Mouse (Mus musculus): Measurements from ENCODE around the gene Utrn.
"Not testable (repeated sequence)": the region's sequence is repeated elsewhere in the genome, so short reads cannot be mapped to it uniquely, and the experiment has no call there.

Gene Utrn

DNA sequence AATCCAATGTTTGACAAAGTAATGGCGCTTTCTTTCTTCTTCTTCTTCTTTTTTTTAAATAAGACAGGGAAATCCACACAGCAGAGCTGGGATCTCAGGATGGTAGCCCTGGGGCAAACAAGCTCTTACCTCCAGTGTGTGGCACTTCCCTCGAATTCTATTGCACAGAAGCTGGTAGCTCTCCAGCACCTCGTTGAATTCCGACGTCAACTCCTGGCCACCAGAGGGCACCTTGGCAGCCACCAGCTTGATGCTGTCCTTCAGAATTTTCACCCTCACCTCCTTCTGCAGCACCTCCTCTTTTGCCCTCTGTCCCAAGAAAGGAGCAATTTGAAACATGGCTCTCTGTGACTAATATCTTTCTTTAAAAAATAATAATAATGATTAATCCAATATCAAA is 178.6 kb downstream of the Utrn start:
- peak; percentile 71 for DNase-seq (ENCODE audit: low spot score)

DNA sequence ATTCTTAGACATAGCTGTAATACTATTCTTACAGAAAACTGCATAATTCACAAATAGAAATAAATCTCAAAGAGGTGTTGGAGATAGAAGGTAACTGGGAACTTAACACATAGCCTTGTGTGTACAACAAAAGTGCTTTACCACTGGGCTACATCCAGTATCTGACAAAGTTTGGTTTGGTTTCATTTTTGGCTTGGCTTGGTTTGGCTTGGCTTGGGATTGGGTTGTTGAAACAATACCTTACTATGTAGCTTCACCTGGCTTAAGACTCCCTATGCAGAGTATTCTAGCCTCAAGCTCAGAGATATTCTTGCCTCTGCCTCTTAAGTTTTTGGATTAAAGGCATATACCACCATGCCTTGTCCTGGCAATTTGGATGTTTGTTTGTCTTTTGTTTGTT is 183.5 kb downstream of the Utrn start:
- DNase-seq (ENCODE audit: low spot score): no peak

DNA sequence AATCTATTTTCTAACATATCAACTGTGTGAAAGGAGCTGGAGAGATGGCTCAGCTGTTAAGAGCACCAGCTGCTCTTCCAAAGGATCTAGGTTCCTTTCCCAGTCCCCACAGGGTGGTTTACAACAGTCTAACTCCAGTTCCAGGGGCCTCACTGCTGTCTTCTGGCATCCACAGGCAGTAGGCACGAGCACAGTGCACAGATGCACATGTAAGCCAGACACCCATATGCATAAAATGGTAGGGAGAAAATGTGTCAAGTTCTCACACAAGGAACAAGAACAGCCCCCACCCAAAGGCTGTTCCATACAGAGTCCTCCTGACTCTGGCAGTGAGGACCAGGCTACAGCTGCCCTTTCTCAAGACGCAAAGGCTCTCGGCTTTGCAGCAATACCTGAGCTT is 185.1 kb downstream of the Utrn start:
- no peak for DNase-seq (ENCODE audit: low spot score)

DNA sequence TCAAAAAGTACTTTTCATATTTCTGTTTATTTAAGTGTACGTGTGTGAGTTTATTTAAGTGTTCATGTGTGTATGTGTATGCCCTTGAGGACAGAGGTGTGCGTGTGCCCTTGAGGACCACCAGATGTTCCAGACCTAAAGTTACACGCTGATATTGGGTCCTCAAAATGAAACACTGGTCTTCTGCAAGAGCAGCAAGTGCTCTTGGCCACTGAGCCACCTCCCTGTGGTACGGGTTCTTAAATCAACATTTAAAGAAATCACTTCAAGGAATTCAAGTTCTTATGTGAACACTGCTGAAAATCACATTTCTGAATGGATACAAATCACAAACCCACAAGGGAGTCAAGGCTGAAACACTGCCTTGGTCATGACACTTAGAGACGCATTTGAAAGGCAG is 195.9 kb downstream of the Utrn start:
- no peak for DNase-seq (ENCODE audit: low spot score)

DNA sequence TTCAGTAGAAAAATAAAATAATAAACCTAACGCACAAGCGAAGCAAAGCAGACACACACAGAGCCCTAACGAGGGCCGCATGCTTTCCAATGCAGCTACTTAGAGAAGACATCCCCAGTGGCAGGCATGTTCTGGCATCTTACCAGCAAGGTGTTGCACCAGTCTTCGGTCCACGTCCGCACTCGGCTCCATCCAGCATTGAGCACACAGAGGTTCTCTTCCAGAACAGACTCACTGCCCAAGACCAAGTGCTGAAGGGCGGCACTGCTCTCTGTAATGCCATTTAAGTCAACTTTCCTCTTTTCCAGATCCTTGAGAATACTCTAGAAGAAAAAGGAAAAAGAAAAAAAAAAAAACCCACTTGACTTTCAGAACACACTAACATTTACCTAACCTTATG is 197.6 kb downstream of the Utrn start:
- DNase-seq (ENCODE audit: low spot score): no peak

DNA sequence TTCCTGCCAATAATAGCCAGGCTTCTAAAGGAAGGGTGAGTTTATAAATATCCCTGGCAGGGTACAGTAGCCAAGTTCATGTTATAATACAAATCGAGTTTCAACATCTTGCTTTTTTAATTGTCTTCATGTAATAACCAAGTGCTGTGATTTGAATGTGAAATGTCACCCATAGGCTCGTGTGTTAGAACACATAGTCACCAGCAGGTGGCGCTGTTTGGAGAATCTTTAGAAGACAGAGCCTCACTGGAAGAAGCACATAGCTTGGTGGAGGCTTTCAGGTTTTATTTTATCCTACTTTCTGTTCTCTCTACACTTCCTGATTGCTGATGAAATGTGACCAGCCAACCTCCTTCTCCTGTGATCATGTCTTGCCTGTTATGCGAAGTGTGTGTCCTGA is 207.1 kb downstream of the Utrn start:
- DNase-seq (ENCODE audit: low spot score): no peak

DNA sequence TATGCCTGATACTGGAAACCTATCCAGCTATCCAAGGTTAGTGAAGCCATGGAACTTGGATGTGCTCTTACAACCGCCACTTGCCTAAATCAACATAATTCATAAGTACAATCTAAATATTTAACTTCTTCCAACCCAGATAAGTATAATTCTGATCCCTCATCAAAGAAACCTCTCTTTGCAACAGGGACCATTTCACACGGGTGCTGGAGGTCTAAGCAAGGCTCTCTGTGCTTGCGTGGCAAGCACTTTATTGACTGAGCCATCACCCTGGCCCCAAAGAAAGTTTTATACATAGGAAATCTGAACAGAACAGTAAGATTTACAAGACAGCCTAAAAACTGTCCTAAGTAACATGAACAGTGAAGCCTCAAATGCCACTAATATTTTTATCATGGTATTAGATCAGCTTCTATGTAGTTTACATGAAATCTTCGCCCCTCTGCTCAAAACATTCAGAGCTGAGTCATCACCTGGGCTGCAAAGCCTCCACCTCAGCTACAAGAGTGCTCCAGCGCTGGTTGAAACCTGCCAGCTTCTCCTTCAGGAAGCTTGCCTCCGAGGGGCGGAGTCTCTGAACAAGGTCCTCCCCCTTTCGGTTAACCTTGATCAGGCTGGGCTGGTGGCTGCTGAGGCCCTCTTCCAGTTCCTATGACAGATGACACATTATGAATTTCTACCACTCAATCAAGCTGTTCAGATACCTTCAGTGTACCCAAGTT is 211.0 kb downstream of the Utrn start:
- DNase-seq (ENCODE audit: low spot score): no peak

DNA sequence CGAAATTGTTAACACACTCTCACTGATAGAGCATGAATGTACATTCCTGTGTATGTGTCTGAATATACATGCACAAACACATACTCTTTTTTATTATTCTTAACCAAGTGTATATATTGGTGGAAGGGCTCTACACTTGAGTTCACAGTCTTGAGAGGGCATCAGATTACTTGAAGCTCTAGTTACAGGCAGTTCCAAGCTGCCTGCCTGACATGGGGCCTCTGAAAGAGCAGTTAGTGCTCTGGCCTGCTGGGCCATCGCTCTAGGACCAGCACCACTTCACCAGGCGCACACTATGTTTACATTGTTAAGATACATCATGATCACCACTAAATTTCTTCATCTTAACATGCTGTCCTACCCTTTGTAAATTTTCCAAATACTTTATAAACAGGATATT is 216.2 kb downstream of the Utrn start:
- DNase-seq (ENCODE audit: low spot score): no peak

DNA sequence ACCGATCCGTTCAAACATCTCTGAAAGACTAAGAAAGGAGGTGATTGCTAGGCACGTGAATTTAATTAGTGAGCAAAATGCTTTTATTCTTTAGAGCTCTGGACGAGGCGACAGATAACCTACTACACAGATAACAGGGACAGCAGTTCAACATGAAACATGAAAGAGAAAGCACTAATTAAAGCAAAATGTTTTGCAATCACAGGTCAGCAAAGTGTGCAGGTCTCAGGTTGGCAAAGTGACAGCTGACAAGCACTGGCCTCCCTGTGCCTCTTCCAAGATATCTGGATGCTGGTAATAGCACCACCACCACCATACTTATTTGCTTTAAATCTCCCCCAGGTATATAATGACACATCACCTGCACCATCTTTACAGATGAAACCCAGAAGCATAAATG is 223.0 kb downstream of the Utrn start:
- DNase-seq (ENCODE audit: low spot score): no peak

DNA sequence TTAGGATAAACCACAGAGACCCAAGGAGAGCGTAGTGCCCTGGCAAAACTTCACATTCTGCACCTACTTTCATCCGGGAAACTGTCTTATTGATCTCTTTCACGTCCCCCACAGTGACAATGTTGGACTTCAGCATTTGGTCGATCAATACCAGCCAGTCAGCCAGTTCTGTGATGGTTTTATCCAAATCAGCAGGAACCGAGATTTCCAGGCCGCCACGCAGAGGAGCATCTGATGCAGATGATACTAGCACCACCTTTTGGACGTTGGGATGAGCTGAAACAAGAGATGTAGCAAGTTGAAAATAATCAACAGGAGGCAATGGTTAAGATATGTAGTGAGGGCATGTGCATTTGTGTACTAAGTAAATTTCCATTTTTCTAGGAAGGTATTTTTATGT is 225.8 kb downstream of the Utrn start:
- DNase-seq (ENCODE audit: low spot score): no peak

DNA sequence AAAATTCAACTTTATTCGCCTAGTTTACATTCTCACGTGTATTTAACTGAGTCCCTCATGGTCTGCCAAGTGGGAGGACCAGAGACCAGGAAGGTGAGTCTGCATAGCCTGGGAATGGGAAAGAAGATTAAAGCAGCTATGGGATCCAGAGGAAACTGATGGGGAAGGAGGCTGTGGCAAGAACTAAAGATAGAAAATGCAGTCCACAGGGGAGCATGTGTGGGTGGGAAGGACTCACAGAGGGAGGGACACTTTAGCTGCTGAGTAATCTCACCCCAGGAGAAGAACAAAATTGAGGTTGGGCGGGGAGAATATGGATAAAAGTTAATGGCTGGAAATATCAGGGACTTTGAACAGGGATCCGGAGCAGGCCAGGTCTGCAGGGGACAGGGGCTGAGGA is 229.5 kb downstream of the Utrn start:
- no peak for DNase-seq (ENCODE audit: low spot score)

DNA sequence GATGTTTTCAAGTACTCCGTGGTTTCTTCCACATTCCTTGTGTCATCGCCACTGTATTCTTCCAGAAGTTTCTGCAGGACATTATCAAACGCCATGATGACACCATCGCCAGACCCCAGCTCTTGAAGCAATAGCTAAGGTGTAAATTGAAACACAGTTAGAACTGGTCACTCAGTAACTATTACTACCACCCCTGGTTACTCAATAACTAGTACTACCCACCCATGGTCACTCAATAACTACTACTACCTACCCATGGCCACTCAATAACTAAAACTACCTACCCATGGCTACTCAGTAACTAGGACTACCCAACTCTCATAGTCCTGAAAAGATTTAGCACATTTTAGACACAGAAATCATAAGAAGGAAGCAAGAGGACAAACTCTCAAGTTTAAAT is 235.2 kb downstream of the Utrn start:
- DNase-seq (ENCODE audit: low spot score): no peak

DNA sequence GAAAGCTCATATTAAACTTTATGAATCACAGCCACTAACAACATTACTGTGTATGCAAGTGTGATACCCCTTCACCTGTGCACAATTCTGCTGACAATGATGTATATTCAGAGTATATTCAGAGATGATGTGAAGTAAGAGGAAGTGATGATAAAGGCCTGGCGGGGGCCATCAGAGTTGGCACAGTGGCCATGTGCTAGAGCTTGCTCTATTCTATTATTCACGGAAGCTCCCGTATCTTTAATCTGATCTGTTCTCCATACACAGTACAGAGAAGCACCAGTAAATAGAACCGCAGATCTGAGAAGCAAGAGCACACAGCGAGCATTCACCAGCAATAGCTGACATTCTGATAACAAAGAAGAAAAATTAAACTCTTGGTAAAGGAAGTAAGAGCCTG is 238.2 kb downstream of the Utrn start:
- DNase-seq (ENCODE audit: low spot score): no peak

DNA sequence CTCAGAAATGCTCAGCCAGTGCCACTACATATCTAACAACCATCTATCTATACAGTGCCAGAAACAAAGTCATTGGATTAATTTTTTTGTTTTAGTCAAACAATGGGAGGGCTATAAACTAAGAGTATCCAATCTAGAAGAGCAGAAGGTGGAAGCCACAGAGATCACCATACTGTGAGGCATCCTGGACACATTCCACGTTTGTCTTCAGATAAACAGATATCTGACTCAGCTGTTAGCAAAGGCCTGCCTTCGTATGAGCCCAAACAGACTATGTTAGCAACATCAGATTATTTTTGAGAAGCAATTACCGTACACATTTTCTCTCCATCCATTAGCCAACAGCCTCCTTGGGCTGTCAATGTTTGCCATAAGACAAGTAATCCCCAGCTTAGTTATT is 250.8 kb downstream of the Utrn start:
- DNase-seq (ENCODE audit: low spot score): no peak

DNA sequence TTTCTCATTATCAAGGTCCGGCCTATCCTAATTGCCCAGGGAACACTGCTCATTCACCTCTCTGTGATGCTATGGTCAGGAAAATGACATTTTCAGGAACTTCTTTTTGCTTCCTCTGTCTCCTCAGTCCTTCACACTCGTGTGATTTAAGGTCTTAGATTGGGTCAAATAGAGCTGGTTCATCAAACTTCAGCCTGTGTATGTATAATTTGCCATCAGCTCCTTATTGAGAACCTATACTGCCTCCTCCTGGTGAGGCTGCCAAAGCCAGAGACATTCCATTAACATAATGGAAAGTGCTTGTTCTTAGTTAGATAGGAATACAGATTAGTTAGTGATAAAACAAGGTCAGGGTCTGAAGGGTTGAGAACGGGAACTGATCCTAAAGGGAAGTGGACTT is 253.4 kb downstream of the Utrn start:
- no peak for DNase-seq (ENCODE audit: low spot score)

DNA sequence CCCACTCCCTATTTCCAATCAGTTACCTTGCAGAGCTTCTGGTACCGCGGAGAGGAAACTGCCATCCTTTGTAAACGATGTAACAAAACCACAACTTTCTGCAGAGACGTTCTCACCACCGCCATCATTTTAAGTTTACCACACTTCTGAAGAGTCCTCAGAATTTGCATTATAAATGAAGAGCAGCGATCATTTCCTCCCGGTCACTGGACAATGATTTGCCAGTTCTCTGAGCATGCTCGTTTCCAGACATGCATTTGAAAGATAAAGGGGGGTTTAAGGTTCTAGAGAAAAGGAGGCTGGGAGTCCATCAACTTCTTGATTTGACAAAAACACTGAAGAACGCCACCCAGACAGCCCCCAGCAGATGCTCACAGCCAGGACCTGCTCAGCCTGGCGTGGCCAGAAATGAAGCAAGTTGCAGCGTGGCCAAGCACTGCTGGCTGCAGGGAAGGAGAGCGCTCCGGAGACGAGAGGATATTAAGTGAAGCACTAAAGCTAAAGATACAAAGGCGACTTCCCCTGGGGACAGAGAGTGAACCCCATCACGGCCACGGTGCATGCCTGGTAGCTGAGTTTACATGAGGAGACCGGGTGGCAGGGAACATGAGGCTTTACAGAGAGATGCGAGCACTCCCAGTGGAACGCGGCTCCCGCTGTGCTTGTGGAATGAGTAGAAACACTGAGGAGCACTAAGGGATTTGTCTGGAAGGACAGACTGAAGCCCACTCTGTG is 254.5 kb downstream of the Utrn start:
- no peak for DNase-seq (ENCODE audit: low spot score)

DNA sequence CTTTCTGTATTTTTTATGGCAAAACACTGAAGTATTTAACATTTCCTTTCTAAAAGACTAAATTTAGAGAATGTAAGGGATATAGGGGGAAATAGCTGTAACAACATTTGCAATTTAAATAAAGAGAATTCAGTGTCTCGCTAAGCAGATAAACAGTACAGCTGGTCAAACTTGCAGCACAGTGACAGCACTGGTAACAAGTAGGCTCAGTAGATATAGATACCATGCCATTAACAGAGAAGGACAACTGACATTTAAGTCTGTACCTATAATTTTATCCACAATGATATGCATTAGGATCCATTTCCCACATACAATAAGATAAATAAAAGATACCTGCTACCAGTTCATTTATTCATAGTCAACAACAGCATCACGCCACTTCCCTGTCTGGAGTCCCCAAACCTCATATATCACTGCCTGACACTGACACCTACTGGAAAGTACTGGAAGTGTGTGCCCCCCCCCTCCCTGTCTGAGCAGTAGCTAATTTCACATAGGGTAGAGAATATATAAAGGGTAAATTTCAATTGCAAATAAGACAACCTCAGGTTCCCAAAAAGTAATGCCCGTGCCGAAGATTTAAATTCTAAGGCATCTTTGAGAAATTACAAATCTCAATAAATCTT is 256.8 kb downstream of the Utrn start:
- no peak for DNase-seq (ENCODE audit: low spot score)

DNA sequence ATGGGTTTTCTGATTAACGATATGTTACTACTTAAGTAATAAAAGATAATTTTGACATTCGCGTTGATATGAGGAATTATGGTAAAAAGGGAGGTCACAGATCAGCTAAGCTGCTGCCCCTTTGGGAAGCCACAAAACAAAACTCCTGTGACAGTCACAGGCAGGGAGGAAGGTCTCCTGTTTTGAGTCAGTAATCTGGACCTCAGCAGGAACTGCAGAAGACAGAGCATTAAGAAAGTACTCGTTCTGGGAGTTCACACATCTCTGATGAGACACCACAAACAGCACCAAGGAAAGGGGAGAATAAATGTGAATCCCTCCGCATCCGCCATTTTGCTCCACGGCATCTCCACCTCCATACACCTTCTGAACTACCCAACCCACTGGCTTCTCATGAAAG is 259.3 kb downstream of the Utrn start:
- DNase-seq (ENCODE audit: low spot score): no peak

DNA sequence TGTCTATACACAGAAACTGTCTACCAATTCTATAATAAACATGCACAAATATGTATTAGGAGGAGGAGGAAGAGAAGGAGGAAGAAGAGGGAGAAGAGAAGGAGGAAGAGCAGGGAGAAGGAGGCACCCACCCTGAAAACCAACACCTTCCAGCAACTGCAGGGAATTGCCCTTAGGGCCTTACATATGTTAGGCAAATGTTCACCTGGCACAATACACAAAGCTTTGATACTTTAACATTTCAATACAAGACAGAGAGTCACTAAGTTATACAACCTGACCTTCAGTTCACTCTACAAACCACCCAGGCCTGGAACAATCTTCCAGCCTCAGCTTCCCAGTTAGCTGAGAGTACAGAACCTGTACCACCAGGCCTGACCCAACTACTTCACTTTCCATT is 260.5 kb downstream of the Utrn start:
- no peak for DNase-seq (ENCODE audit: low spot score)

DNA sequence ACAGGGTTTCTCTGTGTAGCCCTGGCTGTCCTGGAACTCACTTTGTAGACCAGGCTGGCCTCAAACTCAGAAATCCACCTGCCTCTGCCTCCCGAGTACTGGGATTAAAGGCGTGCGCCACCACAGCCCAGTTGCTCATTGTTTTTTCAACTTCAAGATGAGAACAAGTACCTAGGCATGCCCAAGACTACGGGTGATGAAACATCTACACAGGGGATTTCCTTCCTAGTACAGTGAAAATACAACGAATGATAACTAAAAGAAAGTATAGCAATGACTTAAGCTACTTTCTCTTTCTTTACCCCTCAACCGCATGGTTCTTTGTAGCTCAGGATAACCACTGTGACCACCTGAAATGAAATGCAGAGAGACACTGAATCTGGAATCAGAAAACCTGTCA is 262.0 kb downstream of the Utrn start:
- not testable (repeated sequence) for DNase-seq (ENCODE audit: low spot score)

DNA sequence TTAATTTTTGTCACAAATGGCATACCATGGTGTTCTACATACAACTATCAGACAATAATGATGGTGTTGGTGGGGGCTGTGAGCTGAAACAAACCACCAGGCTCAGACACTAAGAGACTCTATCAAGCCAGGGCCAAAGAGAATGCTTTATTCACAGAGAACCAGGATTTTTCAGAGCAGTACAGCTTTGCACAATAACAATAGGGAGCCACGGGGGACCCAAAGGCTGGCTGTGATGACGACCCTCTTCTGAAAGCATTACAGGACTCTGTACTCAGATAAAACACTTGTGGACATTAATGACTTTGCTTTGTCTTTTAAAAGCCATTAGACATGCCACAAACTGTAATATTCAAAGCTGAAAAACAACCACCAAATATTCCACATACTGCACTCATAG is 273.8 kb downstream of the Utrn start:
- DNase-seq (ENCODE audit: low spot score): no peak

DNA sequence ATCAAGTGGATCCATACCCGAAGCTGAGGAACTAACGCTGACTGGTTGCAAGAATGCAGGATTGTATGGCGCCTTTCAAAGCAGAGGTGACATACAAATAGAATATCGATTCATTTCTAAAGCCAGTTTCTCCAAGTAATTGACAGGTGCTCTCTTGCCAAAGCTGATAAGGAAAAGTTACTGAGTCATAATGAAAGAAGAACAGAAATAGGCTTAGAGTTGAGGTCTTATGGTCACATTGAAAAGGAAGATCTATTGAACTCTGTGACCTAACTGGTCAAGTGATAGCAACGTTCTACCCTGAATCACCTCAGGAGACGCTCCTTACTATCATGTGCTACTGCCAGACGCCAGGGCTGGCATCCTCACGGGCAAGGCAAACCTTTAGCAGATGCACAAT is 274.2 kb downstream of the Utrn start:
- DNase-seq (ENCODE audit: low spot score): no peak

DNA sequence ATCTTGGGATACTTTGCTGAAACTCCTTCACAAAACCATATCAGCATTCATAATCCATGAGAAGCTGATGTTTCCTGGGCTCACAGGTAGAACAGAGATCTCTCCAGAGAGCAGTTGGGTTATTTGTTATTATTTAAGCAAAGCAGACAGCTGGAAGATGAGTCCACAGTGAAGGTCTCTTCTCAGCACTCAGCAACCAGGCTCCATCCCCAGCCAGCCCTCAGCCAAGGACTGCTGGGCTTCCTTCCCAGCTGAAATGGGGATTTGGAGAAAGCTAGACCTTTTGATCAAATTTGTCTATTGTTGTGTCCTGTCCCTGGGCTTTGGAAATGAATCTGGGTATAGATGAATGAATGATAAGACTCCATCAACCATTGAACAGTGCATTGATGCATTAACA is 276.1 kb downstream of the Utrn start:
- no peak for DNase-seq (ENCODE audit: low spot score)

DNA sequence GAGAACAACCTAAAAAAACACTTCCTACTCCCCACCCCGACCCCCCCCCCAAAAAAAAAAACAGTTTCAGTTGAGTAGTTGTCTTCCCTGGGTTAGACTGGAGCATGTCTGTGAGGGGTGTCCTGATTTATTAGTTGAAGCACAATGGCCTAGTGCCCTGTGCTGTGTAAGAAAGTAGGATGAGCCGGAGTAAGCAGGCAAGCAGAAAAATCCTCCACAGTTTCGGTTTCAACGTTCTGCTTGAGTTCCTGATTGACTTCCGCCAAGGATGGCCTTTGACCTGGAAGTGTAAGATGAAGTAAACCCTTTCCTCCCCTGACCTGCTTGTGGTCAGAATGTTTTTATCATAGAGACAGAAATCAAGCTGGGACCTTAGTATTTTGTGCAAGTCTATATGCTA is 277.2 kb downstream of the Utrn start:
- DNase-seq (ENCODE audit: low spot score): no peak
